Mouse (Mus musculus): ENCODE results near the gene Prrt1.

The Prrt1 gene

GRCm38 (mm10) chr17:34651507-34652221, 22.3 kb downstream of the Prrt1 start:
- peak; percentile 56 to 84 for DNase-seq

GRCm38 (mm10) chr17:34652546-34652945, 23.2 kb downstream of the Prrt1 start:
- no peak for DNase-seq

- DNase-seq, result no peak
These were observed 23.7 kb downstream of the Prrt1 start for GRCm38 (mm10) chr17:34652985-34653384.

GRCm38 (mm10) chr17:34653746-34654285, 24.5 kb downstream of the Prrt1 start:
- peak; percentile 41 to 80 for DNase-seq

- no peak for DNase-seq
These were observed 25.1 kb downstream of the Prrt1 start for GRCm38 (mm10) chr17:34654392-34654791.

GRCm38 (mm10) chr17:34655160-34655559, 25.8 kb downstream of the Prrt1 start:
- DNase-seq, result peak; percentile 78 to 87

GRCm38 (mm10) chr17:34655581-34655991, 26.3 kb downstream of the Prrt1 start:
- DNase-seq, result peak; percentile 92 to 93

- no peak for DNase-seq
These were observed 27.3 kb downstream of the Prrt1 start for GRCm38 (mm10) chr17:34656666-34657065.

- no peak for DNase-seq
These were observed 27.9 kb downstream of the Prrt1 start for GRCm38 (mm10) chr17:34657271-34657670.

- DNase-seq, result no peak
These were observed 28.8 kb downstream of the Prrt1 start for GRCm38 (mm10) chr17:34658145-34658544.

GRCm38 (mm10) chr17:34658591-34658990, 29.3 kb downstream of the Prrt1 start:
- no peak for DNase-seq

- peak; percentile 41 to 43 for DNase-seq
These were observed 30.0 kb downstream of the Prrt1 start for GRCm38 (mm10) chr17:34659181-34659896.

GRCm38 (mm10) chr17:34659897-34660214, 30.5 kb downstream of the Prrt1 start:
- no peak for DNase-seq

- no peak for DNase-seq
These were observed 31.0 kb downstream of the Prrt1 start for GRCm38 (mm10) chr17:34660259-34660820.

GRCm38 (mm10) chr17:34661121-34661591, 31.8 kb downstream of the Prrt1 start:
- DNase-seq, result peak; percentile 82 to 88

GRCm38 (mm10) chr17:34662468-34662867, 33.1 kb downstream of the Prrt1 start:
- no peak for DNase-seq

GRCm38 (mm10) chr17:34662978-34663377, 33.6 kb downstream of the Prrt1 start:
- no peak for DNase-seq

- DNase-seq, result no peak
These were observed 34.2 kb downstream of the Prrt1 start for GRCm38 (mm10) chr17:34663558-34663957.

GRCm38 (mm10) chr17:34664472-34664871, 35.1 kb downstream of the Prrt1 start:
- DNase-seq, result no peak

GRCm38 (mm10) chr17:34670235-34670634, 40.9 kb downstream of the Prrt1 start, which contains the start of gene Tnxb:
Tnxb (plus strand) TSS chr17:34670535.
- no peak for DNase-seq

- no peak for DNase-seq
These were observed 42.1 kb downstream of the Prrt1 start for GRCm38 (mm10) chr17:34671151-34672066.

GRCm38 (mm10) chr17:34672246-34672792, 43.0 kb downstream of the Prrt1 start:
- DNase-seq, result no peak

All from kidney, postnatal 36 days (tissue).